Mouse (Mus musculus) kidney, postnatal 36 days (tissue): ENCODE data around the gene Ccdc157.
"Not testable (repeated sequence)": the region's sequence is repeated elsewhere in the genome, so short reads cannot be mapped to it uniquely, and the experiment has no call there.

Experiments used
- DNase-seq, 2 experiments: peaks; one replicate each; pipeline ENCODE4 v3.0.0; 2021 to 2022; ENCODE audit warnings: mixed read lengths in 2 of 2

The Ccdc157 gene

GRCm38 (mm10) chr11:4127059-4127458 lies 33.0 kb downstream of the Ccdc157 start:
- no peak for DNase-seq

GRCm38 (mm10) chr11:4123922-4124321 lies 36.2 kb downstream of the Ccdc157 start:
- peak; percentile 34 to 73 for DNase-seq

GRCm38 (mm10) chr11:4122742-4123579 lies 37.1 kb downstream of the Ccdc157 start, which contains the start of gene Sec14l2:
Gene Sec14l2, minus strand, starts transcription at chr11:4123415.
- DNase-seq = no peak

- DNase-seq = no peak
Observed at GRCm38 (mm10) chr11:4122226-4122625, 37.9 kb downstream of the Ccdc157 start.

- DNase-seq = no peak
Observed at GRCm38 (mm10) chr11:4121691-4122090, 38.4 kb downstream of the Ccdc157 start.

- no peak for DNase-seq
Observed at GRCm38 (mm10) chr11:4119635-4120034, 40.5 kb downstream of the Ccdc157 start.

- peak; percentile 79 to 89 for DNase-seq
Observed at GRCm38 (mm10) chr11:4118081-4118921, 41.8 kb downstream of the Ccdc157 start.

GRCm38 (mm10) chr11:4117372-4118071 lies 42.6 kb downstream of the Ccdc157 start:
- DNase-seq = no peak

GRCm38 (mm10) chr11:4116458-4117141 lies 43.5 kb downstream of the Ccdc157 start:
- no peak for DNase-seq

GRCm38 (mm10) chr11:4115407-4115806 lies 44.7 kb downstream of the Ccdc157 start:
- no peak for DNase-seq

- DNase-seq = not testable (repeated sequence)
Observed at GRCm38 (mm10) chr11:4114541-4114940, 45.6 kb downstream of the Ccdc157 start.

GRCm38 (mm10) chr11:4113970-4114369 lies 46.1 kb downstream of the Ccdc157 start:
- no peak for DNase-seq

- DNase-seq = no peak
Observed at GRCm38 (mm10) chr11:4113496-4113895, 46.6 kb downstream of the Ccdc157 start.

- DNase-seq = no peak
Observed at GRCm38 (mm10) chr11:4112861-4113260, 47.2 kb downstream of the Ccdc157 start.

GRCm38 (mm10) chr11:4112033-4112432 lies 48.1 kb downstream of the Ccdc157 start:
- no peak for DNase-seq

GRCm38 (mm10) chr11:4108691-4109090 lies 51.4 kb downstream of the Ccdc157 start:
- no peak for DNase-seq

- not testable (repeated sequence) for DNase-seq
Observed at GRCm38 (mm10) chr11:4107901-4108300, 52.2 kb downstream of the Ccdc157 start.

- no peak for DNase-seq
Observed at GRCm38 (mm10) chr11:4105444-4105843, 54.6 kb downstream of the Ccdc157 start.

GRCm38 (mm10) chr11:4104989-4105388 lies 55.1 kb downstream of the Ccdc157 start:
- no peak for DNase-seq

GRCm38 (mm10) chr11:4103522-4103921 lies 56.6 kb downstream of the Ccdc157 start:
- no peak for DNase-seq

- DNase-seq = no peak
Observed at GRCm38 (mm10) chr11:4101851-4102250, 58.2 kb downstream of the Ccdc157 start.

- no peak for DNase-seq
Observed at GRCm38 (mm10) chr11:4099447-4099846, 60.6 kb downstream of the Ccdc157 start.
